Mouse (Mus musculus) hindbrain, embryonic 16.5 days (tissue): ENCODE data around the gene Socs3. TPM values are rescaled to one million over a fixed set of nuclear protein-coding genes. Genes with fewer than 3 reads are reported as not detected.

Experiments used
- ATAC-seq: fragments of 200-750 bp; cut with Nextera tagmentation; 2 replicates; pipeline ENCODE4 v1.8.0; 2017; ENCODE audit warnings: moderate TSS enrichment, moderate library complexity
- H3K27ac ChIP-seq: fragments of 300-500 bp; sonication (generic); 2 replicates; pipeline ENCODE4 v1.5.1; 2014; ENCODE audit warnings: low read depth, mild to moderate bottlenecking, control low read depth, low read length, moderate library complexity
- H3K27me3 ChIP-seq: fragments of 300-500 bp; sonication (generic); replicated peaks from 2 replicates; pipeline ENCODE4 v1.6.1; 2014; ENCODE audit warnings: low read length; ENCODE audit not compliant: control insufficient read depth, insufficient read depth
- H3K36me3 ChIP-seq: fragments of 300-500 bp; sonication (generic); 2 replicates; pipeline ENCODE4 v1.6.1; 2014; ENCODE audit warnings: mild to moderate bottlenecking, low read length, moderate library complexity, mixed read lengths; ENCODE audit not compliant: control insufficient read depth, insufficient read depth
- H3K4me1 ChIP-seq: fragments of 300-500 bp; sonication (generic); 2 replicates; pipeline ENCODE4 v1.6.1; 2014; ENCODE audit warnings: low read depth, low read length; ENCODE audit not compliant: control insufficient read depth, insufficient read depth
- H3K4me2 ChIP-seq: fragments of 300-500 bp; sonication (generic); 2 replicates; pipeline ENCODE4 v1.6.1; 2014; ENCODE audit warnings: mild to moderate bottlenecking, low read length, control low read depth, moderate library complexity
- H3K4me3 ChIP-seq: fragments of 300-500 bp; sonication (generic); 2 replicates; pipeline ENCODE4 v1.5.1; 2014; ENCODE audit warnings: mild to moderate bottlenecking, low read length, control low read depth, moderate library complexity
- H3K9ac ChIP-seq: fragments of 300-500 bp; sonication (generic); 2 replicates; pipeline ENCODE4 v1.6.1; 2014; ENCODE audit warnings: low read depth, mild to moderate bottlenecking, control low read depth, low read length, moderate library complexity
- H3K9me3 ChIP-seq: fragments of 300-500 bp; sonication (generic); 2 replicates; pipeline ENCODE4 v1.6.1; 2014; ENCODE audit warnings: mild to moderate bottlenecking, low read length, moderate library complexity; ENCODE audit not compliant: control insufficient read depth
- WGBS: fragments of 180-500 bp; shearing (Covaris S2); extraction: QIAGEN DNeasy Blood & Tissue Kit; methylation state at CpG from one replicate; pipeline ENCODE4 v1.1.7; 2014; 5-methylcytosine and 5-hydroxymethylcytosine counted together
- microRNA-seq: library from miRNA; unstranded; fragments of <30 nt; microRNA quantifications from one replicate; pipeline ENCODE4, GENCODE M21; 2017
- polyA plus RNA-seq: library from polyadenylated mRNA; unstranded; fragments of >200 nt; fragmentation: Nextera tagmentation; extraction: Ambion mirVana; gene quantifications from 2 replicates; pipeline ENCODE4 v1.2.1, GENCODE M21; 2015

Socs3 gene
- polyA plus RNA-seq, 1 experiment from 2014 or later, result 7.5 TPM

GRCm38 (mm10) chr11:117924466-117924865, 45.4 kb downstream of the Socs3 start:
- no peak overlapping the region for H3K9ac ChIP-seq
- H3K27ac ChIP-seq, result no peak overlapping the region
- no peaks in the 10 kb centered on the region for H3K36me3 ChIP-seq
- no peak overlapping the region for H3K4me2 ChIP-seq
- WGBS, result 80% methylated on average over 6 of the region's 6 CpGs
- H3K4me3 ChIP-seq, result no peak overlapping the region
- no peaks in the 10 kb centered on the region for H3K9me3 ChIP-seq
- ATAC-seq, result no peak
- no peaks in the 10 kb centered on the region for H3K4me1 ChIP-seq
- H3K27me3 ChIP-seq, result no peaks in the 10 kb centered on the region

GRCm38 (mm10) chr11:117923279-117923678, 46.6 kb downstream of the Socs3 start:
- no peaks in the 10 kb centered on the region for H3K36me3 ChIP-seq
- 82% methylated on average over 9 of the region's 11 CpGs for WGBS
- no peak overlapping the region for H3K9ac ChIP-seq
- no peak overlapping the region for H3K4me2 ChIP-seq
- peak; percentile 24; the same call in 1 of the 2 replicates for ATAC-seq
- H3K4me3 ChIP-seq, result no peak overlapping the region
- H3K9me3 ChIP-seq, result no peaks in the 10 kb centered on the region
- no peak overlapping the region for H3K27ac ChIP-seq
- no peaks in the 10 kb centered on the region for H3K27me3 ChIP-seq
- peaks cover 3% of the 10 kb centered on the region; the same call in 1 of the 2 replicates for H3K4me1 ChIP-seq

DNA sequence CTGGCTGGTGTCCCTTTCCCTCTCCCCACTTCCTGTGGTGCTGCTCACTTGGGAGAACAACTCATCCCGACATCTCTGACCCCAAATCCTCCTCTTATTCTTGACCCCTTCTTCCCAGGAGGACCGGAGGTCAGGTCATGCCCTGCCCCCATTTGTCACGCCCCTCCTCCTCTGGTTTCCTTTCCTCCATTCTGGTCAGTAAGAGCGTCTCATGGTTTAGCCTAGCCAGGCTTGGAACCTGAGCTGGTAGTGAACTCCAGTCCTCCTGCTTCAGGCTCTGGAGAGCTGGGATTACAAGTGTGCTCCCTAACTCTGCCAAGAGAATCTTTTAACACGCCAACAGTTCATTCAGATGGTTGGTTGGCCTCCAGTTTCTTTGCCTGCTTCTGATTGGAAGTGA, 50.6 kb downstream of the Socs3 start:
- Histone ChIP-seq H3K27ac (no peak overlapping the region), H3K27me3 (no peaks in the 10 kb centered on the region), H3K4me2 (no peak overlapping the region), H3K4me3 (no peak overlapping the region), H3K4me1 (peaks cover 3% of the 10 kb centered on the region; the same call in 1 of the 2 replicates), H3K36me3 (no peaks in the 10 kb centered on the region), H3K9me3 (no peaks in the 10 kb centered on the region), H3K9ac (no peak overlapping the region)
- ATAC-seq, result no peak
- WGBS, result 12% methylated on average over 5 of the region's 5 CpGs

DNA sequence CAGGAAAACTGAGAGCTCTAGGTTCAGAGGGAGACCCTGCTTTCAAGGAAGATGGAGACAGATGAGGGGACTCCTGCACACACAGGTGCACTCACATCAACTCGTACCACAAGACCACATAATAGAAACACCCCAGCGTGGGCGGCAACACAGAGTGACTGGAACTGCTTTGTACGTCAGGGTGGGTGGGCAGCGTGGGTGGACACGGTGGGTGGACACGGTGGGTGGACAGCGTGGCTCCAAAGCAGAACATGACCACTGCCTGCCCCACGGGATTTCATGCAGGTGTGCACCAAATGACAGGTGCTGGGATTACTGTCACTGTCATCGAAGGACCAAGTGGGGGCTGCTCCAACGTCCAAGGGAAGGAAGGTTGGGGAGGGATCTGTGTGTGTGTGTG, 51.3 kb downstream of the Socs3 start:
- Histone ChIP-seq H3K27me3 (no peaks in the 10 kb centered on the region), H3K4me2 (no peak overlapping the region), H3K9me3 (no peaks in the 10 kb centered on the region), H3K27ac (no peak overlapping the region), H3K4me3 (no peak overlapping the region), H3K4me1 (peaks cover 3% of the 10 kb centered on the region; the same call in 1 of the 2 replicates), H3K36me3 (no peaks in the 10 kb centered on the region), H3K9ac (no peak overlapping the region)
- ATAC-seq, result no peak
- 65% methylated on average over 11 of the region's 11 CpGs for WGBS

Small RNA genes lying within 50 kb of the gene (microRNA-seq; reads per million reads assigned to microRNA genes)
- gene Mir6933, result not detected

Other genes with a start within 250 kb of the Socs3 start
- 0.76 and 1.0 TPM in 2 replicates for gene Tmc8, start 188.0 kb downstream of the Socs3 start, polyA plus RNA-seq
- gene Tmc6, start 187.8 kb downstream of the Socs3 start, polyA plus RNA-seq, result 6.4 and 6.6 TPM in 2 replicates
- not detected in 2 replicates for gene 6030468B19Rik, start 172.4 kb downstream of the Socs3 start, polyA plus RNA-seq
- 1.1 and 1.8 TPM in 2 replicates for gene Gm20708, start 160.4 kb downstream of the Socs3 start, polyA plus RNA-seq
- 17.4 and 20.9 TPM in 2 replicates for gene Syngr2, start 160.4 kb downstream of the Socs3 start, polyA plus RNA-seq
- gene Afmid, start 144.1 kb downstream of the Socs3 start, polyA plus RNA-seq, result 7.0 and 8.5 TPM in 2 replicates
- gene Tk1, start 144.0 kb downstream of the Socs3 start, polyA plus RNA-seq, result 19.6 and 21.2 TPM in 2 replicates
- gene Birc5, start 120.8 kb downstream of the Socs3 start, polyA plus RNA-seq, result 37.9 and 42.9 TPM in 2 replicates
- 0.08 TPM in 1 of 2 replicates, not detected in the other for gene Tmem235, start 109.3 kb downstream of the Socs3 start, polyA plus RNA-seq
- gene Tha1, start 96.6 kb downstream of the Socs3 start, polyA plus RNA-seq, result 4.5 and 5.5 TPM in 2 replicates
- gene Pgs1, start 16.2 kb upstream of the Socs3 start, polyA plus RNA-seq, result 67.3 and 68.4 TPM in 2 replicates
- 0.22 and 0.23 TPM in 2 replicates for gene Dnah17, start 160.6 kb upstream of the Socs3 start, polyA plus RNA-seq